Mouse (Mus musculus): ENCODE measurements around the gene Chit1.
A peak's percentile ranks its signal among the peaks of the same experiment; 100 is the strongest.

The Chit1 gene

GRCm38 (mm10) chr1:134079477-134080163 is 31.4 kb upstream of the Chit1 start:
- DNase-seq = peak; percentile 63 to 77

DNA sequence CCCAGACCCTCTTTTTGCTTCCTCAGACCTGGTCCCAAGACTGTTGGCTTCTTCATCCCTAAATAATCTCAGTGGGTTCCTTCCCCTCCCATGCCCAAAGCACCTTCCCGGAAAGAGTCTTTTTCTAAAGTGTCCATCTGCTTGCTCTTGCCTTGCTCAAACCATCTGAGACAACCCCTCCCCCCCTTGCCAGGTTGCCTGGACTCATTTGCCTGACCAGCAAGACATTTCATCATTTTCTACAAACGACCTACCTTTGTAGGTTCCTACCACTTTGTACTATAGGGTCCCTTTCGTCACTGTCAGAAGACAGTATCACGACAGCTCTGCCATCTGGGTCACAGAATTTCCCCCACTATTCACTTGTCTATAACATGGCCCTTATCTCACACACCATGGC is 30.6 kb upstream of the Chit1 start:
- DNase-seq = no peak

DNA sequence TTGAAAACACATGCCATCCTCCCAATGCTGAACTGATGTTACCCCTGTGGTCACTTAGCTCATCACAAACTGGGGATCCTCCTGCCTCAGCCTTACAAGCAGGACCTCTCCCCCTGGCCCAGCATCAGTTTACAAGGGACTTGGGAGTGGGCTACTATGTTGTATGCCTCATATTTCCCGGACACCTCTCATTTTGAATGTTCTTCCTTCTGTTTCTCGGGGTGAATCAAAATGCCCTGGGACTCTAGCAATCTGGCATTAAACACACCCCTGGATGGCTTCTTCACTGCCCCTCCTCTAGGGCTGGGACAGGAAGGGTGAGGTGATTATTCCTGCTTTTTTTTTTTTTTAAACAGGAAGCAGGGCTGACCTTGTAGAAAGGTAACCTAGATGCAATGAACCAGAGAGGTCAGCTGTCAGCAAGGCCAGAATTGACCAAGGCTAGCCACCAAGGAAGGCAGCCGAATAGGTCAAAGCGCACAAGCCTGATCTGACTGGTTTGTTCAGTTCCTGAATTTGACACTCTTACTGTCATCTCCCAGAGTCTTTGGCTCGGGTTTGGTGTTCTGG is 30.1 kb upstream of the Chit1 start:
- DNase-seq = no peak

DNA sequence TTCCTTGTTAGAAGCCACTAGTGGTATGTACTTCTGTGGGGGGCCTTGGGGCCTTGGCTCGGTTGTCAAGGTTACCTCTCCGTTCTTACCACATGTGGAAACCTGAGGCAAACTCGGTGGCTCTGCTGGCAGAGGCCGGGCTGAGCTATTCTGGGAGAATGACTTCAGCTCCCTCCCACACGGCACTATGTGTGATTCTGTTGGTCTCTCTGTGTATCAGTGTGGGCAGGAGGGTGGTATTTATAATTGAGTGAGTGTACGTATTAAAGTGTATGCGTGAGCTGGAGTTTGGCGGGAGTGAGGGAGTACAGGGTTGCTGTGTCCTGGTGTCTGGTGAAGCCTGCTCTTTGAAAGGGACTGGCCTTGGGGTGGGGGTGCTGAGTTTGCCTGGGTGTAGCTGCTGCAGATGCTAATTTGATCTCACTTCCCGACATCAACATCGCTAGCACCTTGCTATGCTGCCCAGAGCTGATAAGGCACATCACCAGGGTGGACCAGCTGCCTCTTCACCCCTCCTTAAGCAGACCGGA is 28.0 kb upstream of the Chit1 start:
- DNase-seq = no peak

DNA sequence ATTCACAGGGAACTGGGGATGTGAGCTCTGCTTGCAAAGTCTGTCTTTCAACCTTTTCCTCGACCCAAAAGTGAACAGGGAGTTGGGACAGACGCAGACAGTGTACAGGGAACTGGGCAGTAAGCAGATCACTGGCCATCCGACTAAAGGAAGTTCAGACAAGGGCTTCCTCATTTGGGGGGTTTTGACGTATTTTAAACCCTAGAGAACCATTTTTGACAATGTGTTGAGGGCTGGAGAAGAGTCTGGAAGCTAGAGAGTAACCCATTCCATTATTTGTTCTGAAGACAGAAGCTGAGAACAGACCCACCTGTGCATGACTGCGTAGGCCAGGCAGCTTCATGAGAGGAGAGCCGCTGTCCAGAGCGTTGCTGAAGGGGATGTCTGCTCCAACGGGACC is 27.4 kb upstream of the Chit1 start:
- DNase-seq = no peak

- DNase-seq = no peak
Observed at GRCm38 (mm10) chr1:134084128-134084527, 26.9 kb upstream of the Chit1 start.

DNA sequence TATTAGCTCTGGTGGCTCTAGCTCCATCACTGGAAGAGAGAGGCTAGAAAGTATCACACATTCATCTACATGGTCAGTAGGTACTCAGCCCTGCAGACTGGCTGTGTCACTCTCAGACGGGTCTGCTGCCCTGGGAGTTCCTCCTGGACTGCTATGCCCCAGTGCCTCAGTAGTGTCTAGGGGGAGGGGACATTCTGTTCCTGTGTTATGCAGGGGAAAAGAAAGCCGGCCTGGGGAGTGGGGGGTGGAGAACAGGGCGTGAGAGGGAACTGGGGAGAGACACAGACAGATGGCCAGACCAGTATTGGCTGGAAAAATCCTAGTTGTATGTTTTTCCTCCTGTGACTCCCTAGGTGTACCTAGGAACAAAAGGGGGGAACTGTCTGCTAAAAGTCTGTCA is 25.0 kb upstream of the Chit1 start:
- no peak for DNase-seq

DNA sequence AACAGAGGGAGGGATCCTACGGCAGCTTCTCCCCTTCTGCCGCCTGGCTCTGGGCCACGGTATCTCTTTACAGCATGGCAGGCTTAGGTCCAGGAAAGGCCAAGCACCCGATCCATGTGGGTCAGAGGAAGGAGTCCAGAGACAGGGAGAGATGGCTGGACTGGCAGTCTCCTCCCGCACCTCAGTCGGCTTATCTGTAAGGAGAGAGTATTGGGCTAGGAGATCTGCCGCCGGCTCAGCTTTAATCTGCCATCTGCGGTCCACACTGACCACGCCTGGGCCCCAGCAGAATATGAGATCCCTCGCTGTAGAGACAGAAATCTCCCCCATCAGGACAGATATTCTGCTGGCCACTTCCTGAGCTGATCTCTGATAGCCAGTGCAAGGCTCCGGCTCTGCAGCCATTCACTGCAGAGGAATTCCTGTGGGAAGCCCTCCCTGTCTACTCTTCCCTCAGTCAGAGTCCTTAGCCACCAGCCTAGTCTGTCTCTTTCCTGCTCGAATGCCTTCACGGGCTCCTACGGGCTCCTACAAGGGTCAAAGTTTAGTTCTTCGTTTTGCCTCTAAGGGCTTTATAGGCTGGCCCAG is 24.1 kb upstream of the Chit1 start:
- peak in 1 of 2 experiments; percentile 46 for DNase-seq

DNA sequence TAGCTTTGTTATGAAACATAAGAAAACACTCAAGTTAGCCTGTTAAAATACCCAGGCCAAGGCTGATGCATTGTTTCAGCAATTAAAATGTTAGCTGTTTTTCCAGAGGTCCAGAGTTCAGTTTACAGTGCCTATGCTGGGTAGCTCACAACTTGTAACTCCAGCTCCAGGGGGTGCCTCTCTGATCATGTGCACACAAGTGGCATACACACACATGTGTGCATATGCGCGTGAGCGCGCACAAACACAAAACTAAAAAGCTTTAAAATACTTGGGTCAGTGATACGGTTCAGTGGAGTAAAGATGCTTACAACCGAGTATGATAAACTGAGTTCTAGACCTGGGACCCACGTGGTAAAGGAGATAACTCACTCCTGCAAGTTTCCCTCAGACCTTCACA is 22.0 kb upstream of the Chit1 start:
- no peak for DNase-seq

DNA sequence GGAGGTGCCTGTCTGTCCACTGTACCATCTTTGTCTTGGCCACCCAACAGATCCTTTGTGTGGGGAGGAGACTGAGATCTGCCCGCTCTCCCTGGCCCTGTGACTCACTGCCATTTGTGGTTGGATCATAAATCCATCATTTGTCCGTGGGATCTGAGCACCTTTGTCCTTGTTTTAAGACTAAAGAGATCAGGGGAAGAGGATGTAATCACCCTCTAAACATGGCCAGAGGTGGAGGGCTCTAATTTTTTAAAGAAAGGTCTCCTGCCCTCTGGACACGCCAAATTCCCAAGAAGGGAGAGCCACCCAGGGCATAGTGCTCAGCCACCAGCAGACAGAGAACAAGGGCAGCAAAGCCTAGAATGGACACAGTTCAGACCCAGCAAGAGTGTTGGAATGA is 19.2 kb upstream of the Chit1 start:
- DNase-seq = no peak

- DNase-seq = no peak
Observed at GRCm38 (mm10) chr1:134092368-134092767, 18.7 kb upstream of the Chit1 start.

- peak; percentile 91 for DNase-seq
Observed at GRCm38 (mm10) chr1:134092852-134093770, 17.9 kb upstream of the Chit1 start.

- peak in 1 of 2 experiments; percentile 38 for DNase-seq
Observed at GRCm38 (mm10) chr1:134093771-134094526, 17.1 kb upstream of the Chit1 start.

DNA sequence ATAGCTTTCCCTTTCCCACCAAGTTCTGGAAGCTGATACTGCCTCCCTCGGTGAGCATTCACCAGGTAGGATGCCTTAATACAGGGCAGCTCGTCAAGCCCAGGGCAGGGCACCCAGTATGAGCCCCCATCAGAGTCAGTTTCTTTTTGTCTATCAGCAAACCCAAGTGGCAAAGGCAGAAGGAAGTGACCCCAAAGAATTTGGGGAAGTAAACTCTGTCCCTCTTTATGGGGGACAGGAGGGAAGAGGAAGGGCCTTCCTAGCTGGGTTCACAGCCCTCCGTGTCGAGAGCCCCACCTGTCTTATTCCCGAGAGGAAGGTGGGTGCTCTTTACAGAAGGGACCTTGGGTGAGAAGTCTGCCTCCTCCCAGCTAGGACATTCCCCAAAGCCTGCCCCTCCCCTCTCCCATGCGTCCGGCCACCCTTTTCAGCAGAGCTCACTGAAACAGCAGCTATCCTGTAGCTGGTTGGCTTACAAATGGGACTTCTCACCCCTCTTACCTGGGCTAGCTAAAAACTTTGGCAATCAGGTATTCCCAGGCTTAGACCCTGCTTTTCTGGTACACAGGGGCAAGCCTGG is 15.9 kb upstream of the Chit1 start:
- DNase-seq = no peak

DNA sequence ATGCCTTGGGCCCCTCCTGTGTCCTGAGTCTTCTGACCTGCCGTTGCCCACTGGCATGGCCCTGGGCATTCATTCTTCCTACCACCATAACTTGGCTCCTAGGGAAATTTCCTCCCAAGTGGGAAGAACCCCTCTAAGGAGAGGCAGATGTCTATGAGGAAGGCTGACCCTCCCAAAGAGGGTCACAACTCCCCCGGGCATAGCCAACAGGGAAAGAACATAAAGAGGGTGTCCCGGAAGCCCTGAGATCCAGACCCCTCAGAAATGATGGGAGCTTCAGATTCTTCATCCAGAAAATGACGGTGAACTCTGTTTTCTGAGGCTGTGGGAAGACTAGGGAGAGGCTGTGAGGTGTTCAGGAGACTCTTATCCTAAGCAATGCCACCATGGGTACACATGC is 15.3 kb upstream of the Chit1 start:
- no peak for DNase-seq

- DNase-seq = no peak
Observed at GRCm38 (mm10) chr1:134096264-134096934, 14.6 kb upstream of the Chit1 start.

DNA sequence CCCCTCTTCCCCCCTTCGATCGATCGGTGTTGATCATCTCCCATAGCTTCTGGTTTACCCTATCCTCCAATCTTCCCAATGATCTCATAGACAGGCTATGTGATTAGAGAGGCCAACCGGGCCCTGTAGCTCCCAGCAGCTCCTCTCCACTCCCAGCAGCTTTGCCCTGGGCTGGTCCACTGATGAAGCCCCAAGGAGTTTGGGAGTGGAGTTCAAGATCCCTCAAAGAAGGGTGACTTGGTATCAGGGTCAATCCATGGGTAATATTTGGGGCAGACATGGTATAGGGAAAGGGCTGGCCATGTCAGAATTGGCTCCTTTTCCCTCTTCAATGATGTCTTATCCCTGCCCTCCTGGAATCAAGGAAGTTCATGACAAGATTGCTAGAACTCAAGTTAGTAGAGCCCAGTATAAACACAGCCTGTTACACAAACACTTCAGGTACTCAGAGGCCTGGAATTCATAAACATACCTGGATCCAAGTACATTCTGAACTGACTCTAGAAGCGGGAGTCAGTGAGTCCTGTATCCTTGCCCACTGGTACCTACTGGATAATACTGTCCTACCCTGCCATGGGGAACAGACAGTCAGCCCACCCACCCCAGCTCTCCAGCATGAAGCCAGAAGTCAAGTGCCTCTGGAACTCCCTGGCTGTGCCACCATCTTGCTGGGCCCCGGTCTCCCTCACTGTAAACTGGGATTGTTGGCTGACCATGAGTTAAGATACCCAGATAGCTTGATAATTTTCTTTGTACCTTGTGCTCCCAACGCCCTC is 13.8 kb upstream of the Chit1 start:
- DNase-seq = no peak

GRCm38 (mm10) chr1:134097956-134098725 is 12.9 kb upstream of the Chit1 start:
- peak; percentile 66 to 67 for DNase-seq

GRCm38 (mm10) chr1:134098726-134099515 is 12.1 kb upstream of the Chit1 start:
- DNase-seq = peak; percentile 90 to 94
